Mouse (Mus musculus) midbrain, embryonic 16.5 days (tissue): Measurements from ENCODE around the gene Vpreb3. TPM values are rescaled to one million over a fixed set of nuclear protein-coding genes. Genes with fewer than 3 reads are reported as not detected.

Source experiments
- ATAC-seq: fragments of 200-750 bp; cut with Nextera tagmentation; 2 replicates; pipeline ENCODE4 v1.8.0; 2017; ENCODE audit warnings: moderate TSS enrichment
- H3K27ac ChIP-seq: fragments of 300-500 bp; sonication (generic); 2 replicates; pipeline ENCODE4 v1.5.1; 2014; ENCODE audit warnings: mild to moderate bottlenecking, low read length, mixed read lengths
- H3K27me3 ChIP-seq: fragments of 300-500 bp; sonication (generic); 2 replicates; pipeline ENCODE4 v1.6.1; 2014; ENCODE audit warnings: low read depth, low read length, mixed read lengths; ENCODE audit not compliant: control insufficient read depth, insufficient read depth
- H3K36me3 ChIP-seq: fragments of 300-500 bp; sonication (generic); 2 replicates; pipeline ENCODE4 v1.6.1; 2014; ENCODE audit warnings: mild to moderate bottlenecking, low read length, moderate library complexity, mixed read lengths; ENCODE audit not compliant: control insufficient read depth, insufficient read depth
- H3K4me1 ChIP-seq: fragments of 300-500 bp; sonication (generic); 2 replicates; pipeline ENCODE4 v1.6.1; 2014; ENCODE audit warnings: mild to moderate bottlenecking, low read length, mixed read lengths; ENCODE audit not compliant: control insufficient read depth, insufficient read depth
- H3K4me2 ChIP-seq: fragments of 300-500 bp; sonication (generic); 2 replicates; pipeline ENCODE4 v1.6.1; 2014; ENCODE audit warnings: mild to moderate bottlenecking, low read length, mixed read lengths
- H3K4me3 ChIP-seq: fragments of 300-500 bp; sonication (generic); 2 replicates; pipeline ENCODE4 v1.5.1; 2014; ENCODE audit warnings: low read depth, mild to moderate bottlenecking, low read length, moderate library complexity, mixed read lengths
- H3K9ac ChIP-seq: fragments of 300-500 bp; sonication (generic); 2 replicates; pipeline ENCODE4 v1.6.1; 2014; ENCODE audit warnings: low read depth, low read length, mixed read lengths
- H3K9me3 ChIP-seq: fragments of 300-500 bp; sonication (generic); replicated peaks from 2 replicates; pipeline ENCODE4 v1.6.1; 2014; ENCODE audit warnings: mild to moderate bottlenecking, low read length, mixed read lengths; ENCODE audit not compliant: control insufficient read depth, poor library complexity, severe bottlenecking
- WGBS: fragments of 180-500 bp; shearing (Covaris S2); extraction: QIAGEN DNeasy Blood & Tissue Kit; methylation state at CpG from one replicate; pipeline ENCODE4 v1.1.7; 2014; 5-methylcytosine and 5-hydroxymethylcytosine counted together
- polyA plus RNA-seq: library from polyadenylated mRNA; unstranded; fragments of >200 nt; fragmentation: Nextera tagmentation; extraction: Ambion mirVana; gene quantifications from 2 replicates; pipeline ENCODE4 v1.2.1, GENCODE M21; 2015

Gene Vpreb3
- polyA plus RNA-seq, 1 experiment from 2014 or later, result 0.84 TPM

DNA sequence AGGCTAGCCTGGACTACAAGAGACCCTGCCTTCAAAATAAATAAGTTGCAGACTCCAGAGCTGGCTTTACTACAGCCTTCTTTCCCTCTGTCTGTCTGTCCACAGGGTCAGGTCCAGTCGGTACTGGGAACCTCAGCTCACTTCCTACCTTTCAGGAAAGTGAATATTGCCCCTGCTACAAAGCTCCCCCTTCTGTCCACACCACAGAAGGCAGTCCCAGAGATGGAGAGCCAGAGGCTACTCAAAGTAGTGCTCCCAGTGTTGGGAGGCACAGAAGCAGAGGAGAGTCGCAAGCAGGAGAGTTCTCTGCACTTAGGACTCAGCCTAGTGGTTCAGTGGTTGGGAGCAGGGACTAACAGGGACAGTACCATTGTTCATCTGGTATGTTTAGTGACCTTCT lies 18.5 kb upstream of the Vpreb3 start:
- H3K9ac ChIP-seq, result no peak overlapping the region
- no peak for ATAC-seq
- 0 out of 2 replicates have a peak, but pooled peaks cover 2% of the 10 kb centered on the region for H3K36me3 ChIP-seq
- WGBS, result 66% methylated on average over 2 of the region's 2 CpGs
- no peaks in the 10 kb centered on the region for H3K27me3 ChIP-seq
- no peak overlapping the region for H3K4me3 ChIP-seq
- no peaks in the 10 kb centered on the region for H3K9me3 ChIP-seq
- H3K4me1 ChIP-seq, result peaks cover 23% of the 10 kb centered on the region
- H3K4me2 ChIP-seq, result no peak overlapping the region
- H3K27ac ChIP-seq, result no peak overlapping the region

DNA sequence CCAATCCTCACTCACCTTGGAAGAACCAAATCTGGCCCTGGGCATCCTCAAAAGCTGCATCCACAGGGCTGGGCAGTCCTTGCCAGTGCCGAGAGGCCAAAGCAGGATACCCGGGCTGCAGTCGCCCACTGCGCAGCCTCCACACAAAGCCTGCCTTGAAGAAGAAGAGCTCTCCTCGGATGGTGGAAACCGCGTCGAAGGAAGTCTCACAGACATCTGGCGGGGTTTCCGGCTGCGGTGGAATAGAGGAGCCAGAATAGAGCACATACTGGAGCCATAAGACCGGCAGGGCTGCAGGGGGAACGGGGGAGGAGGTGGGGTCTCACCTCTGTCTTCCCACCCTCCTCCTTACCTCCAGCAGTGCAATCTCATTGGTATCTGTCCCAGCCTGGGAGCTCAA lies 16.5 kb upstream of the Vpreb3 start:
- H3K9ac ChIP-seq, result 0 out of 2 replicates have a peak overlapping the region, but pooled peaks have one; percentile 20
- H3K4me2 ChIP-seq, result no peak overlapping the region
- H3K36me3 ChIP-seq, result 0 out of 2 replicates have a peak, but pooled peaks cover 2% of the 10 kb centered on the region
- H3K4me3 ChIP-seq, result no peak overlapping the region
- H3K27me3 ChIP-seq, result peaks cover 3% of the 10 kb centered on the region; the same call in 1 of the 2 replicates
- peaks cover 16% of the 10 kb centered on the region for H3K4me1 ChIP-seq
- WGBS, result 82% methylated on average over 13 of the region's 13 CpGs
- H3K9me3 ChIP-seq, result no peaks in the 10 kb centered on the region
- H3K27ac ChIP-seq, result no peak overlapping the region
- no peak for ATAC-seq

DNA sequence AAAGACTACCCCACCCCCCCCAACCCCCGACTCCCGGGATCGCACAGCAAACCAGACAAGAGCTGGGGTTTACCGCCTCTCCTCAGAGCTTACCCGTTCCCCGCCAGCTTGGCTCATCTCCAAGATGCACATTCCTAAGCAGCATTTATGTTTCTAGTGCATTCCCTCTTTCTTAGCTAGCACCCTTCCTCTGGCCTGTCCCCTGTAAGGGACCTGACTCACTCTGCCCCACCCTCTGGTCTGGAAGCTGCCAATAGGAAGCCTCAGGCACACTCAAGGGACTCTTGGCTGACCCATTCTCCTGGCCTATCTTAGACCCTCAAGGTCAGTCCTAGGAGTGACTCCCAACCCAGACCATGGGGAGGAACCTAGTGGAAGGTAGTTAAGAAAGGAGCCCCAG lies 12.6 kb upstream of the Vpreb3 start:
- Histone ChIP-seq H3K36me3 (0 out of 2 replicates have a peak, but pooled peaks cover 2% of the 10 kb centered on the region), H3K27ac (no peak overlapping the region), H3K4me3 (no peak overlapping the region), H3K27me3 (peaks cover 3% of the 10 kb centered on the region; the same call in 1 of the 2 replicates), H3K4me2 (no peak overlapping the region), H3K9ac (no peak overlapping the region), H3K9me3 (no peaks in the 10 kb centered on the region), H3K4me1 (peaks cover 23% of the 10 kb centered on the region)
- no peak for ATAC-seq
- 11% methylated on average over 6 of the region's 6 CpGs for WGBS

DNA sequence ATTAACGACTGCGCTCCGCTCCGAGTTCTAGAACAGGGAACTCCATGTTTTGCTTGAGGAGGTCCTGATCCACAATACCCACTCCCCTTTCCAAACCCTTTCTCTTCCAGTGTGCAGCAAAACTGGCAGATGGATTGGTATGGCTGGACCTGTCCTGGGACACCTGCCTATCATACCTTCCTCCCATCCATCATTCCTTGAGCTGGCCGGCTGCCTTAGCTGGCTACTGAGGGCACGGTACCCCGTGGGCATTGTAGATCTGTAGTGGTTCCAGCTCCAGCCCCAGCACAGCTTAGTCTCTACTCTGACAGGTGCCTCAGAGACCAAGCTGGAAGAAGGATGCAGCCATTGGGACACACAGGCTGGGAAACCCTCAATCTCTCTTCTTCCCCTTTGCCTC lies 11.5 kb upstream of the Vpreb3 start:
- Histone ChIP-seq H3K9me3 (no peaks in the 10 kb centered on the region), H3K36me3 (0 out of 2 replicates have a peak, but pooled peaks cover 2% of the 10 kb centered on the region), H3K27me3 (peaks cover 3% of the 10 kb centered on the region; the same call in 1 of the 2 replicates), H3K27ac (no peak overlapping the region), H3K4me2 (peak overlapping the region; percentile 85), H3K4me3 (peak overlapping the region; percentile 43), H3K9ac (peak overlapping the region; percentile 42; the same call in 1 of the 2 replicates), H3K4me1 (peaks cover 30% of the 10 kb centered on the region)
- ATAC-seq, result no peak
- 19% methylated on average over 7 of the region's 7 CpGs for WGBS

DNA sequence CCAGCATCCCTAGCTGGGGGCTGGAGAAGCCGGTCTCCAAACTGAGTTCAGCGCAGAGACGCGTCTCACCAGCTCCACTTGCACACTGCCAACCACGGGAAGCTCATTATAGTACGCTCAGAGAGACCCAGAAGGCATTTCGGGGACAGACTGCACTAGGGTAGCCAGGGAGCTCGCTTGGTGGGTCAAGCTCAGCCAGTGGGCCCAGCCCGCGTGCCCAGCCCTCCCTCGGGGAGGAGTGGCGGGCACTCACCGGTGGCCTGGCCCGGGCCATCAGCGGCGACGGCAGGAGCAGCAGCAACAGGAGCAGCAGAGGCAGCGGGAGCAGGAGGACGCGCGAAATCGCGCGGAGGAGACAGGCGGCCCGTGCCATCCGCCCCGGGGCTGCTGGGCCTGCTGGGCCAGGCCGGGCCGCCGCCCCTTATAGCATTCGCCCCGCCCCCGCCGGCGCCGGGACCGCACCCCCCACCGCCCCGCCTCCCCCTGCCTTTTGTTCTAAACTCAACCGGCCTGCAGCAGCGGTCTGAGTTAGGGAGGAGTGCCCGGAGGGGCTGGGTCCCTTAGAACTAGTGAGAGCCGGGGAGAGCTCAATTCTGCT lies 10.7 kb upstream of the Vpreb3 start:
- Histone ChIP-seq H3K4me2 (peak overlapping the region; percentile 85), H3K27me3 (peaks cover 5% of the 10 kb centered on the region), H3K27ac (no peak overlapping the region), H3K9me3 (no peaks in the 10 kb centered on the region), H3K4me1 (peaks cover 30% of the 10 kb centered on the region), H3K9ac (peak overlapping the region; percentile 70), H3K4me3 (peak overlapping the region; percentile 43), H3K36me3 (0 out of 2 replicates have a peak, but pooled peaks cover 2% of the 10 kb centered on the region)
- peak; percentile 12; the same call in 1 of the 2 replicates for ATAC-seq
- under 1% methylated on average over 35 of the region's 44 CpGs for WGBS

DNA sequence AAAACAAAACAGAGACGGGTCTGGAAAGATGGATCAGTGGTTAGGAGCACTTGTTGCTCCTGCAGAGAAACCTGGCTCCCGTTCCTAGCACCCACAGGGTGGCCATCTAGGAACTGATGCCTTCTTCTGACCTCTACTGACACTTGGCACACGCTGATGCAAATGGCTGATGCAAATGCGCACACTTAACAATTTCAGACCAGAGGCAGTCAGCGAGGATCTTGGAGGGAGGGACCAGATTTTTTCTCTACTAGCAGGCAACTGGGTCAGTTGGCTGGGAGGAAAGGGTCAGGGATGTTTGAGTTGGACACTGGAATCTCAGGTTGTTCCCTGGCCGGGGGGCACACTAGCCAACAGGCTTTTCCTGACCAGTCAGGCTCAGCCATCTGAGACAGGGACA lies 10.0 kb upstream of the Vpreb3 start, which contains the start of gene Chchd10:
TSS of gene Chchd10 (plus strand) at position 240 of the 400 bp plus-strand sequence.
- Histone ChIP-seq H3K36me3 (0 out of 2 replicates have a peak, but pooled peaks cover 1% of the 10 kb centered on the region), H3K4me1 (peaks cover 31% of the 10 kb centered on the region), H3K27ac (no peak within 1 kb of the TSS)

DNA sequence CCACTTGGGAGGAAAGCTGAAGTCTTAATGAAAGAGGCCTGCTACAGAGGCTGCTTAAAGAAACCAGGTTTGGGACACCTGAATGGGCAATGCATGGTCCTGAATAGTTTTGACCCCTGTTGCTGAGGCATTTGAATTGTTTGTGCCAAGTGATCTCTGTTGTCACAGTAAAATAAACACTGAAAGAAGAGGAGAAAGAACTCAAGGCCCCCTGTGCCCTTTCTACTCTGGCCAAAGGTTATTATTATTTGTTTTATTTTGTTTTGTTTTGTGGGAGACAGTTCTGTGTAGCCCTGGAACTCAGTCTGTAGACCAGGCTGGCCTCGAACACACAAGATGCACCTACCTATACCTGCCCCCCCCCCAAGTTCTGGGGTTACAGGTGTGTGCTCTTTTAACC lies 7.9 kb upstream of the Vpreb3 start:
- 75% methylated on average over 1 of the region's 1 CpGs for WGBS
- Histone ChIP-seq H3K27ac (no peak overlapping the region), H3K9me3 (no peaks in the 10 kb centered on the region), H3K36me3 (no peaks in the 10 kb centered on the region), H3K27me3 (peaks cover 6% of the 10 kb centered on the region), H3K9ac (no peak overlapping the region; the same call in 1 of the 2 replicates), H3K4me3 (peak overlapping the region; percentile 60), H3K4me2 (peak overlapping the region; percentile 91), H3K4me1 (peaks cover 31% of the 10 kb centered on the region)
- no peak for ATAC-seq

More for the DNA sequence above, 10.0 kb upstream of the Vpreb3 start, which contains the start of gene Chchd10:
- H3K9ac ChIP-seq, result peak within 1 kb of the TSS; percentile 70
- peaks cover 6% of the 10 kb centered on the region for H3K27me3 ChIP-seq
- H3K9me3 ChIP-seq, result no peaks in the 10 kb centered on the region
- 26% methylated on average over 6 of the region's 6 CpGs for WGBS
- no peak for ATAC-seq
- peak within 1 kb of the TSS; percentile 43 for H3K4me3 ChIP-seq
- H3K4me2 ChIP-seq, result peak within 1 kb of the TSS; percentile 85

DNA sequence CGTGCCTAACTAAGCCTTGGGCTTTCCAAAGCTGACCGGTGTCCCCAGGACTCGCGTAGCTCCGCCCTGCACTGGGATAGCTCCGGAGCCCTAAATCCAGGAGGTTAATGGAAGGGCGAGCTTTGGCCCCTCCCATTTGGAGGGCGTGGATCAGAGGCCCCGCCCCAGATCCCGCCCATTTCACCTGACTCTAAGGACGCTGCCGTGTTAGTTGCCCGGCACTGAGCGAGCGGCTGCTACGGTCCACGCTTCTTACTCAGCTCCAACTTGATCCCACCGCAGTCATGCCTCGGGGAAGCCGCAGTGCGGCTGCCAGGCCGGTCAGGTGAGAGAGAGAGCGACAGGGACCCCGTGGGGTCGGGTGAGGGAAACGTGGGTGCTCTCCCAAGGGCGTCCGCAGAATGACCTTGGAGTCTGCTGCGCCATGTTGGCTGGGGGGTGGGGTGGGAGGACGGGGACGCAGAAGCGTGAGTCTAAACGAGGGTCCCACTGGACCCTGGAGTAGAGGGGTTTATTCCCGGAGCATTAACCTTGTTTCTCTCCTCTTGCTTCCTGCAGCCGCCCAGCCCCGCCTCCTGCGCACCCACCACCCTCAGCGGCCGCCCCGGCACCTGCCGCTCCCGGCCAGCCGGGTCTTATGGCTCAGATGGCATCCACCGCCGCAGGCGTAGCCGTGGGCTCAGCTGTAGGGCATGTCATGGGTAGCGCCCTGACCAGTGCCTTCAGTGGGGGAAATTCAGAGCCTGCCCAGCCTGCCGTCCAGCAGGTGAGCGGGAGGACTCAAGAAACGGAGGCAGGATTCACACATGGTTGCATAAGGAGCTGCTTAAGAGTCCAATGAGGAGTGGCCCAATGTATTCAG lies 6.9 kb upstream of the Vpreb3 start, which contains the start of gene Mmp11:
TSS of gene Mmp11 (minus strand) at position 817 of the 862 bp plus-strand sequence.
- no peaks in the 10 kb centered on the region for H3K9me3 ChIP-seq
- peak within 1 kb of the TSS; percentile 62; the same call in 1 of the 2 replicates for H3K27ac ChIP-seq
- no peaks in the 10 kb centered on the region for H3K36me3 ChIP-seq
- H3K4me1 ChIP-seq, result peaks cover 26% of the 10 kb centered on the region
- peaks cover 3% of the 10 kb centered on the region for H3K27me3 ChIP-seq
- H3K4me3 ChIP-seq, result peak within 1 kb of the TSS; percentile 60
- peak within 1 kb of the TSS; percentile 91 for H3K4me2 ChIP-seq
- ATAC-seq, result peak; percentile 73
- H3K9ac ChIP-seq, result peak within 1 kb of the TSS; percentile 73
- under 1% methylated on average over 47 of the region's 51 CpGs for WGBS
